Comparison of ENCODE assay signal across 9 mouse cellular contexts in genomic region chr5:113855696-113856095, GRCm38 (mm10). TPM values are rescaled to one million over a fixed set of nuclear protein-coding genes. Genes with fewer than 3 reads are reported as not detected.
DNase-seq lines count a peak whose midpoint lies in the region; ATAC-seq and TF ChIP-seq lines count a peak whose summit lies in the region.
"Had no signal": no experiment of that assay in that cellular context is flagged by ENCODE, and none has a peak within 500 bp of the region (broad histone marks: within the 10 kb centered on the region; RNA-seq: fewer than 3 reads in every experiment).

No protein-coding gene starts in this region.

- TF ChIP-seq POLR2A in kidney, adult 2 months (IDR thresholded peaks at IDR 0.05; ENCODE audit: low read depth, low read length): no peak

- intact Hi-C loops in gastrocnemius, postnatal 36 days (cut with DNase I): loop anchor here (5.0 kb wide), 1 partner anchor 52 kb away; the partner anchor contains the start of gene Coro1c

- peaks cover 7% of the 10 kb centered on the region for H3K36me3 ChIP-seq in forebrain, embryonic 16.5 days (ENCODE audit: control insufficient read depth, insufficient read depth)
- H3K36me3 ChIP-seq in kidney, adult 2 months (ENCODE audit: control insufficient read depth, insufficient read depth, low read length): no peaks in the 10 kb centered on the region
- peaks cover 34% of the 10 kb centered on the region for H3K36me3 ChIP-seq in neural tube, embryonic 12.5 days

- 23% methylated on average over 3 of the region's 3 CpGs for whole genome bisulfite sequencing in forebrain, embryonic 16.5 days
- 51% methylated on average over 3 of the region's 3 CpGs for WGBS in kidney, adult 2 months
- WGBS in neural tube, embryonic 12.5 days: 56% methylated on average over 3 of the region's 3 CpGs

- H3K9me3 ChIP-seq in forebrain, embryonic 16.5 days (ENCODE audit: control insufficient read depth, low read length): no peaks in the 10 kb centered on the region
- H3K9me3 ChIP-seq in neural tube, embryonic 12.5 days: no peaks in the 10 kb centered on the region
- H3K9me3 ChIP-seq: G1E had no signal

- H3K9ac ChIP-seq in forebrain, embryonic 16.5 days (replicated peaks; ENCODE audit: low read depth, low read length): 0 out of 2 replicates have a peak overlapping the region, but pooled peaks have one; percentile 18
- no peak overlapping the region for H3K9ac ChIP-seq in neural tube, embryonic 12.5 days

- peak; percentile 88 for ATAC-seq in forebrain, embryonic 16.5 days
- 0 out of 2 replicates have a peak, but pooled peaks have one; percentile 30 for ATAC-seq in neural tube, embryonic 12.5 days (ENCODE audit: low FRiP score, low read depth)
- no peak for ATAC-seq in monocyte, adult 5-6 weeks (replicated peaks; ENCODE audit: insufficient number of reproducible peaks, low FRiP score, low TSS enrichment, poor library complexity, severe bottlenecking)

- peak overlapping the region; percentile 56 for H3K27ac ChIP-seq in layer of hippocampus, adult 2 months
- H3K27ac ChIP-seq in forebrain, embryonic 16.5 days (ENCODE audit: low read length): peak overlapping the region; percentile 80
- no peak overlapping the region for H3K27ac ChIP-seq in kidney, adult 2 months (ENCODE audit: insufficient read depth, low read depth, low read length)
- peak overlapping the region; percentile 11 for H3K27ac ChIP-seq in neural tube, embryonic 12.5 days

- H3K27me3 ChIP-seq in forebrain, embryonic 16.5 days (replicated peaks; ENCODE audit: control insufficient read depth, insufficient read depth, low read length): no peaks in the 10 kb centered on the region
- no peaks in the 10 kb centered on the region for H3K27me3 ChIP-seq in kidney, adult 2 months (replicated peaks; ENCODE audit: control insufficient read depth, insufficient read depth, low read length)
- H3K27me3 ChIP-seq in neural tube, embryonic 12.5 days (replicated peaks): no peaks in the 10 kb centered on the region

- no peak for TF ChIP-seq CTCF in layer of hippocampus, adult 2 months (conservative IDR thresholded peaks at IDR 0.05)
- TF ChIP-seq CTCF in kidney, adult 2 months (conservative IDR thresholded peaks at IDR 0.05; ENCODE audit: insufficient read depth, insufficient read length, low read depth, low read length): no peak

- no peak overlapping the region for H3K4me3 ChIP-seq in layer of hippocampus, adult 2 months
- no peak overlapping the region for H3K4me3 ChIP-seq in forebrain, embryonic 16.5 days (replicated peaks; ENCODE audit: low read length)
- H3K4me3 ChIP-seq in kidney, adult 2 months (ENCODE audit: insufficient read depth, low read depth, low read length): no peak overlapping the region
- no peak overlapping the region for H3K4me3 ChIP-seq in neural tube, embryonic 12.5 days

- no peak overlapping the region for H3K4me2 ChIP-seq in forebrain, embryonic 16.5 days (ENCODE audit: low read length)
- no peak overlapping the region for H3K4me2 ChIP-seq in neural tube, embryonic 12.5 days (replicated peaks)

- DNase-seq in layer of hippocampus, adult 2 months (ENCODE audit: low spot score in 2 of 2): no peak
- DNase-seq in layer of hippocampus, postnatal 25 days (ENCODE audit: extremely low spot score in 1 of 2, low spot score in 1 of 2): no peak
- DNase-seq in kidney, adult 2 months: peak; percentile 72
- DNase-seq in gastrocnemius, postnatal 36 days: no peak
- no peak for DNase-seq in thymus, adult 18-20 months

- peaks cover 49% of the 10 kb centered on the region for H3K4me1 ChIP-seq in forebrain, embryonic 16.5 days (replicated peaks; ENCODE audit: control insufficient read depth, insufficient read depth, low read length)
- H3K4me1 ChIP-seq in kidney, adult 2 months (ENCODE audit: control insufficient read depth, insufficient read depth, low read length): peaks cover 5% of the 10 kb centered on the region; the same call in 1 of the 2 replicates
- H3K4me1 ChIP-seq in neural tube, embryonic 12.5 days: peaks cover 57% of the 10 kb centered on the region

RNA-seq across cellular contexts. Expression of gene Selplg, which starts 23.3 kb away (rescaled TPM):
- total RNA-seq in layer of hippocampus, adult 2 months (2021): 10 to 100 TPM; 28.3 to 28.8 TPM
- total RNA-seq in layer of hippocampus, postnatal 25 days (2021): 10 to 100 TPM; 29.3 to 33.5 TPM
- polyA plus RNA-seq in forebrain, embryonic 16.5 days (2015; fragmentation: Nextera tagmentation; extraction: Ambion mirVana): 1.8 and 2.0 TPM in 2 replicates
- polyA plus RNA-seq in kidney, adult 2 months (2012; rRNA removed): 9.6 and 20.5 TPM in 2 replicates
- polyA plus RNA-seq in neural tube, embryonic 12.5 days (2016; fragmentation: Nextera tagmentation; extraction: Ambion mirVana): 1.5 and 2.3 TPM in 2 replicates
- total RNA-seq in gastrocnemius, postnatal 36 days (2021): 1 to 10 TPM; 1.0 to 1.2 TPM
- total RNA-seq in monocyte, adult 5-6 weeks (2017): 212 to 415 TPM (median 221 TPM) in 3 replicates

RNA-seq across cellular contexts. Expression of gene Coro1c, which starts 52.9 kb away (rescaled TPM):
- 100 to 1,000 TPM in 1 of 2 experiments, 10 to 100 TPM in 1; 95.2 to 101 TPM for total RNA-seq in layer of hippocampus, adult 2 months (2021)
- total RNA-seq in layer of hippocampus, postnatal 25 days (2021): 10 to 100 TPM; 82.7 to 91.6 TPM
- polyA plus RNA-seq in forebrain, embryonic 16.5 days (2015; fragmentation: Nextera tagmentation; extraction: Ambion mirVana): 230 and 234 TPM in 2 replicates
- polyA plus RNA-seq in kidney, adult 2 months (2012; rRNA removed): 43.1 and 43.5 TPM in 2 replicates
- 259 and 292 TPM in 2 replicates for polyA plus RNA-seq in neural tube, embryonic 12.5 days (2016; fragmentation: Nextera tagmentation; extraction: Ambion mirVana)
- total RNA-seq in gastrocnemius, postnatal 36 days (2021): 10 to 100 TPM; 10.6 to 14.4 TPM
- total RNA-seq in monocyte, adult 5-6 weeks (2017): 129 to 177 TPM (median 136 TPM) in 3 replicates

RNA-seq across cellular contexts. Expression of gene Tmem119, which starts 55.4 kb away (rescaled TPM):
- 10 to 100 TPM; 22.8 to 24.0 TPM for total RNA-seq in layer of hippocampus, adult 2 months (2021)
- total RNA-seq in layer of hippocampus, postnatal 25 days (2021): 10 to 100 TPM; 18.4 to 23.9 TPM
- 4.4 and 7.9 TPM in 2 replicates for polyA plus RNA-seq in forebrain, embryonic 16.5 days (2015; fragmentation: Nextera tagmentation; extraction: Ambion mirVana)
- 14.8 and 19.0 TPM in 2 replicates for polyA plus RNA-seq in kidney, adult 2 months (2012; rRNA removed)
- polyA plus RNA-seq in neural tube, embryonic 12.5 days (2016; fragmentation: Nextera tagmentation; extraction: Ambion mirVana): 39.3 and 43.8 TPM in 2 replicates
- total RNA-seq in gastrocnemius, postnatal 36 days (2021): 1 to 10 TPM; 2.2 to 2.7 TPM
- not detected in 3 replicates for total RNA-seq in monocyte, adult 5-6 weeks (2017)

Comparison
In these comparisons a context has a peak if more than half of its experiments do, and no peak if none do; other contexts are left out.
1. RNA of gene Selplg, which starts 23.3 kb away (total RNA-seq): 212 to 415 TPM in monocyte, adult 5-6 weeks, 29.3 to 33.5 TPM in layer of hippocampus, postnatal 25 days and 28.3 to 28.8 TPM in layer of hippocampus, adult 2 months; 1.0 to 1.2 TPM in gastrocnemius, postnatal 36 days; every median in the first group is over 10 times any median in the second.
2. RNA of gene Tmem119, which starts 55.4 kb away (total RNA-seq): 22.8 to 24.0 TPM in layer of hippocampus, adult 2 months and 18.4 to 23.9 TPM in layer of hippocampus, postnatal 25 days; 2.2 to 2.7 TPM in gastrocnemius, postnatal 36 days and not detected in monocyte, adult 5-6 weeks; every median in the first group is over 4 times any median in the second.